11 mouse cellular contexts compared by ENCODE assay signal in genomic region chr4:59807521-59807920, GRCm38 (mm10). TPM values are rescaled to one million over a fixed set of nuclear protein-coding genes. Genes with fewer than 3 reads are reported as not detected.
A peak's percentile ranks its signal among the peaks of the same experiment; 100 is the strongest.
DNase-seq lines count a peak whose midpoint lies in the region; ATAC-seq lines count a peak whose summit lies in the region.
"Had no signal": no experiment of that assay in that cellular context is flagged by ENCODE, and none has a peak within 500 bp of the region (broad histone marks: within the 10 kb centered on the region; RNA-seq: fewer than 3 reads in every experiment).

No protein-coding gene starts in this region.

- peak overlapping the region; percentile 94 for H3K4me2 ChIP-seq in heart, embryonic 15.5 days
- peak overlapping the region; percentile 97; the same call in 1 of the 2 replicates for H3K4me2 ChIP-seq in embryonic facial prominence, embryonic 13.5 days

- no peaks in the 10 kb centered on the region for H3K27me3 ChIP-seq in heart, embryonic 15.5 days
- H3K27me3 ChIP-seq in embryonic facial prominence, embryonic 13.5 days, result no peaks in the 10 kb centered on the region

- H3K79me2 ChIP-seq in macrophage (ENCODE audit: inconsistent target), result peaks cover 64% of the 10 kb centered on the region

- 63% methylated on average over 2 of the region's 2 CpGs for WGBS in heart, embryonic 15.5 days
- WGBS in embryonic facial prominence, embryonic 13.5 days, result 68% methylated on average over 2 of the region's 2 CpGs
- WGBS in macrophage (ENCODE audit: missing documents), result 6% methylated on average over 2 of the region's 2 CpGs

- no peaks in the 10 kb centered on the region for H3K9me3 ChIP-seq in heart, embryonic 15.5 days (replicated peaks)
- no peaks in the 10 kb centered on the region for H3K9me3 ChIP-seq in embryonic facial prominence, embryonic 13.5 days

- H3K36me3 ChIP-seq in heart, embryonic 15.5 days, result no peaks in the 10 kb centered on the region
- H3K36me3 ChIP-seq in embryonic facial prominence, embryonic 13.5 days, result no peaks in the 10 kb centered on the region
- no peaks in the 10 kb centered on the region for H3K36me3 ChIP-seq in macrophage (ENCODE audit: inconsistent target)

- H3K4me1 ChIP-seq in heart, embryonic 15.5 days (replicated peaks), result peaks cover 21% of the 10 kb centered on the region
- peaks cover 16% of the 10 kb centered on the region for H3K4me1 ChIP-seq in embryonic facial prominence, embryonic 13.5 days

- H3K4me3 ChIP-seq in heart, embryonic 15.5 days, result peak overlapping the region; percentile 95
- H3K4me3 ChIP-seq in embryonic facial prominence, embryonic 13.5 days, result no peak overlapping the region
- peak overlapping the region; percentile 60 for H3K4me3 ChIP-seq in macrophage (ENCODE audit: inconsistent target)

- ATAC-seq in heart, embryonic 15.5 days (replicated peaks; ENCODE audit: insufficient number of reproducible peaks, insufficient read depth, low FRiP score, low read depth), result no peak
- no peak for ATAC-seq in embryonic facial prominence, embryonic 13.5 days (ENCODE audit: insufficient number of reproducible peaks, insufficient read depth, low FRiP score, low TSS enrichment, low read depth)
- no peak for ATAC-seq in monocyte, adult 5-6 weeks (replicated peaks; ENCODE audit: insufficient number of reproducible peaks, low FRiP score, low TSS enrichment, poor library complexity, severe bottlenecking)

- H3K27ac ChIP-seq in heart, embryonic 15.5 days, result no peak overlapping the region
- no peak overlapping the region for H3K27ac ChIP-seq in embryonic facial prominence, embryonic 13.5 days
- H3K27ac ChIP-seq in macrophage, result peak overlapping the region; percentile 96

- no peak overlapping the region for H3K9ac ChIP-seq in heart, embryonic 15.5 days
- H3K9ac ChIP-seq in embryonic facial prominence, embryonic 13.5 days, result no peak overlapping the region

- no peak for DNase-seq in heart, postnatal 4 days
- DNase-seq in 416B (ENCODE audit: low read depth), result peak; percentile 56
- no peak for DNase-seq in retina, postnatal 1 day
- DNase-seq: adrenal gland, postnatal 25 days; gastrocnemius, postnatal 25 days; right cerebral cortex, adult 18-20 months; thymus, adult 18-20 months had no signal

RNA-seq across cellular contexts. Expression of gene Snx30, which starts 1.9 kb away (rescaled TPM):
- polyA plus RNA-seq in heart, embryonic 15.5 days (2015; fragmentation: Nextera tagmentation; extraction: Ambion mirVana), result 5.3 and 9.9 TPM in 2 replicates
- 10 to 100 TPM; 10.3 to 12.9 TPM for total RNA-seq in heart, postnatal 4 days (2021)
- 7.5 and 11.8 TPM in 2 replicates for polyA plus RNA-seq in embryonic facial prominence, embryonic 13.5 days (2015; fragmentation: Nextera tagmentation; extraction: Ambion mirVana)
- total RNA-seq in macrophage (2018; cell fraction: chromatin; rRNA removed), result 100 to 1,000 TPM in 4 of 26 experiments, 10 to 100 TPM in 22; 12.5 to 112 (median 76.3) TPM
- total RNA-seq in macrophage (2018; cell fraction: cytosol; rRNA removed), result 10 to 100 TPM; 10.1 to 37.3 (median 27.0) TPM
- total RNA-seq in macrophage (2018; cell fraction: nucleus; rRNA removed), result 10 to 100 TPM; 17.6 to 88.8 (median 59.5) TPM
- 19.8 to 27.9 TPM (median 26.4 TPM) in 3 replicates for polyA plus RNA-seq in macrophage (2018)
- total RNA-seq in monocyte, adult 5-6 weeks (2017), result 23.1 to 30.4 TPM (median 26.6 TPM) in 3 replicates

RNA-seq across cellular contexts. Expression of gene Inip, which starts 6.1 kb away (rescaled TPM):
- polyA plus RNA-seq in heart, embryonic 15.5 days (2015; fragmentation: Nextera tagmentation; extraction: Ambion mirVana), result 35.4 and 39.9 TPM in 2 replicates
- 10 to 100 TPM; 19.7 to 22.7 TPM for total RNA-seq in heart, postnatal 4 days (2021)
- 66.8 and 68.0 TPM in 2 replicates for polyA plus RNA-seq in embryonic facial prominence, embryonic 13.5 days (2015; fragmentation: Nextera tagmentation; extraction: Ambion mirVana)
- total RNA-seq in macrophage (2018; cell fraction: chromatin; rRNA removed), result 10 to 100 TPM in 22 of 26 experiments, 1 to 10 TPM in 4; 4.6 to 53.4 (median 25.3) TPM
- total RNA-seq in macrophage (2018; cell fraction: cytosol; rRNA removed), result 10 to 100 TPM in 21 of 26 experiments, 1 to 10 TPM in 5; 7.3 to 26.9 (median 17.5) TPM
- total RNA-seq in macrophage (2018; cell fraction: nucleus; rRNA removed), result 10 to 100 TPM in 22 of 26 experiments, 1 to 10 TPM in 4; 4.6 to 46.8 (median 18.0) TPM
- 18.6 to 31.2 TPM (median 23.3 TPM) in 3 replicates for polyA plus RNA-seq in macrophage (2018)
- total RNA-seq in monocyte, adult 5-6 weeks (2017), result 35.3 to 39.1 TPM (median 36.2 TPM) in 3 replicates
